Mouse (Mus musculus): ENCODE results near the gene Mapre3. TPM values are rescaled to one million over a fixed set of nuclear protein-coding genes. Genes with fewer than 3 reads are reported as not detected.

Gene Mapre3
- polyA plus RNA-seq, 1 experiment = 58.7 TPM

DNA sequence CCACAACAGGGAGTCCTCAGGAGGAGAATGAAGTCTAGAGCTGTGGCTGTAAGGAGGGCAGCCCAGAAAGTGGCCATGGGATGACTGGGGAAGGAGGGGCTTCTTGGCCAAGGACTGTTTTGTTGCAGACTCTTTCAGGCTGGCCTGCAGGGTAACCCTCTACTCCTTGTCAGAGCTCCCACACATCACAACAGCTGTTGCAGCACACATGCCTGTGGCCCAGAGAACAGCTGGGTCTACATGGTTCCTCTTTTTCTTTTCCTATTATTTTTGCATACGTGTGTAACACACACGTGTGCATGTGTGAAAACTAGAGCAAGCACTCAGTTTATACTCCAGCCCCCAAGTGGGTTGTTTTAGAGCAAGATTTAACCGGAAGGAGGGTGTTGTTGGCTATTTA lies 52.4 kb downstream of the Mapre3 start:
- Histone ChIP-seq H3K4me2 (ENCODE audit: low read depth) (no peak overlapping the region), H3K36me3 (ENCODE audit: control insufficient read depth, insufficient read depth) (peaks cover 5% of the 10 kb centered on the region), H3ac (ENCODE audit: control insufficient read depth, insufficient read length) (no peak overlapping the region), H3K79me2 (ENCODE audit: control insufficient read depth, insufficient read depth) (peaks cover 11% of the 10 kb centered on the region), H3K27me3 (ENCODE audit: control insufficient read depth, insufficient read depth, insufficient read length) (no peaks in the 10 kb centered on the region), H3K4me3 (no peak overlapping the region)
- peak; percentile 78 for TF ChIP-seq TCF12 (IDR thresholded peaks at IDR 0.05; ENCODE audit: insufficient read depth, poor library complexity, severe bottlenecking)
- peak; percentile 57 for TF ChIP-seq TCF3 (IDR thresholded peaks at IDR 0.05; ENCODE audit: insufficient read length, low read depth)
- TF ChIP-seq MAX (IDR thresholded peaks at IDR 0.05; ENCODE audit: low read depth) = no peak
- no peak for TF ChIP-seq E2F4 (IDR thresholded peaks at IDR 0.05; ENCODE audit: insufficient read depth)
- no peak for TF ChIP-seq SRF (IDR thresholded peaks at IDR 0.05; ENCODE audit: control insufficient read depth, insufficient read length, low read depth)
- no peak for TF ChIP-seq USF1 (IDR thresholded peaks at IDR 0.05; ENCODE audit: low read depth)
- peak in 2 of 3 experiments; percentile 86 to 91 for TF ChIP-seq MYOD1 (IDR thresholded peaks at IDR 0.05; ENCODE audit: control insufficient read depth in 1 of 3, insufficient read length in 2 of 3, low read depth in 2 of 3)
- peak; percentile 79 to 93 (median 79) for TF ChIP-seq MYOG (IDR thresholded peaks at IDR 0.05; ENCODE audit: control insufficient read depth in 1 of 3, insufficient read depth in 1 of 3, insufficient read length in 2 of 3, low read depth in 2 of 3)
- TF ChIP-seq REST (IDR thresholded peaks at IDR 0.05; ENCODE audit: insufficient read depth, insufficient read length) = no peak

GRCm38 (mm10) chr5:30867712-30868111 lies 53.3 kb downstream of the Mapre3 start, which contains the start of gene Tmem214:
Tmem214 (plus strand) TSS chr5:30868012.
- no peak for TF ChIP-seq POLR2AphosphoS2 (IDR thresholded peaks at IDR 0.05; ENCODE audit: insufficient read length, low read depth)
- no peak for TF ChIP-seq TCF3 (IDR thresholded peaks at IDR 0.05; ENCODE audit: insufficient read length, low read depth)
- no peak for TF ChIP-seq E2F4 (IDR thresholded peaks at IDR 0.05; ENCODE audit: insufficient read depth)
- no peak for TF ChIP-seq MYOD1 (IDR thresholded peaks at IDR 0.05; ENCODE audit: control insufficient read depth in 1 of 3, insufficient read length in 2 of 3, low read depth in 2 of 3)
- TF ChIP-seq TCF12 (IDR thresholded peaks at IDR 0.05; ENCODE audit: insufficient read depth, poor library complexity, severe bottlenecking) = no peak
- TF ChIP-seq MAX (IDR thresholded peaks at IDR 0.05; ENCODE audit: low read depth) = no peak
- TF ChIP-seq REST (IDR thresholded peaks at IDR 0.05; ENCODE audit: insufficient read depth, insufficient read length) = no peak
- no peak for TF ChIP-seq MYOG (IDR thresholded peaks at IDR 0.05; ENCODE audit: control insufficient read depth in 1 of 3, insufficient read depth in 1 of 3, insufficient read length in 2 of 3, low read depth in 2 of 3)
- TF ChIP-seq POLR2A (IDR thresholded peaks at IDR 0.05; ENCODE audit: insufficient read length, low read depth) = no peak
- no peak for TF ChIP-seq CEBPB (IDR thresholded peaks at IDR 0.05; ENCODE audit: insufficient read depth, poor library complexity, severe bottlenecking)
- Histone ChIP-seq H3K27me3 (ENCODE audit: control insufficient read depth, insufficient read depth, insufficient read length) (no peaks in the 10 kb centered on the region), H3K4me3 (peak within 1 kb of the TSS; percentile 67), H3K36me3 (ENCODE audit: control insufficient read depth, insufficient read depth) (peaks cover 13% of the 10 kb centered on the region), H3ac (ENCODE audit: control insufficient read depth, insufficient read length) (no peak within 1 kb of the TSS), H3K79me2 (ENCODE audit: control insufficient read depth, insufficient read depth) (peaks cover 11% of the 10 kb centered on the region), H3K4me2 (ENCODE audit: low read depth) (peak within 1 kb of the TSS; percentile 89)

DNA sequence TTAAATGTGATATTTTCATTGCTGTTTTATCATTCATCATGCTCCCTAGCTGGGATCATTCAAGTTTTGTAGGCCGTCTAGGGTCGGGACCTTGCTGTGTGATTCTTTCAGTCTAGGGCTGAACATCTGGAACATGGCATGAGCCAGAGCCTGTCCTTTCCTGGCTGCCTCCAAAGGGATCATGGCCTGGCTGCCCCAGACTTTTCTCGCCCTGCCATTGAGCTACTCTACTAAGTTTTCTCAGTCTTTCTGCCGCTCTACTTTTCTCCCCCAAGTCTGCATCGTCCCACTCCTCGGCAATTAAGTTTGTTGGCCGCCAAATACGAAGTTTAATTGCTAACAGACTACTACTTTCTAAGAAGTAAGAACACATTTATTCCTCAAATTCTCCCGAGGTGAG lies 54.5 kb downstream of the Mapre3 start:
- no peak for TF ChIP-seq POLR2AphosphoS2 (IDR thresholded peaks at IDR 0.05; ENCODE audit: insufficient read length, low read depth)
- TF ChIP-seq MAX (IDR thresholded peaks at IDR 0.05; ENCODE audit: low read depth) = no peak
- TF ChIP-seq CEBPB (IDR thresholded peaks at IDR 0.05; ENCODE audit: insufficient read depth, poor library complexity, severe bottlenecking) = no peak
- no peak for TF ChIP-seq SRF (IDR thresholded peaks at IDR 0.05; ENCODE audit: control insufficient read depth, insufficient read length, low read depth)
- H3K4me3 ChIP-seq = peak overlapping the region; percentile 67
- H3K79me2 ChIP-seq (ENCODE audit: control insufficient read depth, insufficient read depth) = peaks cover 11% of the 10 kb centered on the region
- no peaks in the 10 kb centered on the region for H3K27me3 ChIP-seq (ENCODE audit: control insufficient read depth, insufficient read depth, insufficient read length)
- H3K4me2 ChIP-seq (ENCODE audit: low read depth) = peak overlapping the region; percentile 89
- H3K36me3 ChIP-seq (ENCODE audit: control insufficient read depth, insufficient read depth) = peaks cover 13% of the 10 kb centered on the region
- H3ac ChIP-seq (ENCODE audit: control insufficient read depth, insufficient read length) = peak overlapping the region; percentile 53

- TF ChIP-seq MAX (IDR thresholded peaks at IDR 0.05; ENCODE audit: low read depth) = no peak
- TF ChIP-seq MYOG (IDR thresholded peaks at IDR 0.05; ENCODE audit: control insufficient read depth in 1 of 3, insufficient read depth in 1 of 3, insufficient read length in 2 of 3, low read depth in 2 of 3) = peak in 2 of 3 experiments; percentile 42 to 48
- TF ChIP-seq POLR2AphosphoS2 (IDR thresholded peaks at IDR 0.05; ENCODE audit: insufficient read length, low read depth) = peak; percentile 92
- peak in 2 of 3 experiments; percentile 18 to 27 for TF ChIP-seq MYOD1 (IDR thresholded peaks at IDR 0.05; ENCODE audit: control insufficient read depth in 1 of 3, insufficient read length in 2 of 3, low read depth in 2 of 3)
- peak; percentile 29 for TF ChIP-seq E2F4 (IDR thresholded peaks at IDR 0.05; ENCODE audit: insufficient read depth)
- TF ChIP-seq POLR2A (IDR thresholded peaks at IDR 0.05; ENCODE audit: insufficient read length, low read depth) = peak; percentile 95
- TF ChIP-seq TCF3 (IDR thresholded peaks at IDR 0.05; ENCODE audit: insufficient read length, low read depth) = no peak
- TF ChIP-seq TCF12 (IDR thresholded peaks at IDR 0.05; ENCODE audit: insufficient read depth, poor library complexity, severe bottlenecking) = no peak
- no peak for TF ChIP-seq USF1 (IDR thresholded peaks at IDR 0.05; ENCODE audit: low read depth)
- TF ChIP-seq REST (IDR thresholded peaks at IDR 0.05; ENCODE audit: insufficient read depth, insufficient read length) = peak; percentile 13
- peaks cover 11% of the 10 kb centered on the region for H3K79me2 ChIP-seq (ENCODE audit: control insufficient read depth, insufficient read depth)
- peak overlapping the region; percentile 67 for H3K4me3 ChIP-seq
- no peaks in the 10 kb centered on the region for H3K27me3 ChIP-seq (ENCODE audit: control insufficient read depth, insufficient read depth, insufficient read length)
- peak overlapping the region; percentile 89 for H3K4me2 ChIP-seq (ENCODE audit: low read depth)
- H3K36me3 ChIP-seq (ENCODE audit: control insufficient read depth, insufficient read depth) = peaks cover 18% of the 10 kb centered on the region
- peak overlapping the region; percentile 53 for H3ac ChIP-seq (ENCODE audit: control insufficient read depth, insufficient read length)
These were observed 55.1 kb downstream of the Mapre3 start for GRCm38 (mm10) chr5:30869405-30870130.

GRCm38 (mm10) chr5:30870131-30870406 lies 55.6 kb downstream of the Mapre3 start:
- TF ChIP-seq CEBPB (IDR thresholded peaks at IDR 0.05; ENCODE audit: insufficient read depth, poor library complexity, severe bottlenecking) (no peak), POLR2AphosphoS2 (IDR thresholded peaks at IDR 0.05; ENCODE audit: insufficient read length, low read depth) (no peak), SRF (IDR thresholded peaks at IDR 0.05; ENCODE audit: control insufficient read depth, insufficient read length, low read depth) (no peak), E2F4 (IDR thresholded peaks at IDR 0.05; ENCODE audit: insufficient read depth) (no peak), TCF3 (IDR thresholded peaks at IDR 0.05; ENCODE audit: insufficient read length, low read depth) (no peak), USF1 (IDR thresholded peaks at IDR 0.05; ENCODE audit: low read depth) (no peak), REST (IDR thresholded peaks at IDR 0.05; ENCODE audit: insufficient read depth, insufficient read length) (no peak), POLR2A (IDR thresholded peaks at IDR 0.05; ENCODE audit: insufficient read length, low read depth) (no peak), MYOG (IDR thresholded peaks at IDR 0.05; ENCODE audit: control insufficient read depth in 1 of 3, insufficient read depth in 1 of 3, insufficient read length in 2 of 3, low read depth in 2 of 3) (no peak), MAX (IDR thresholded peaks at IDR 0.05; ENCODE audit: low read depth) (no peak), MYOD1 (IDR thresholded peaks at IDR 0.05; ENCODE audit: control insufficient read depth in 1 of 3, insufficient read length in 2 of 3, low read depth in 2 of 3) (no peak), TCF12 (IDR thresholded peaks at IDR 0.05; ENCODE audit: insufficient read depth, poor library complexity, severe bottlenecking) (no peak)
- peaks cover 11% of the 10 kb centered on the region for H3K79me2 ChIP-seq (ENCODE audit: control insufficient read depth, insufficient read depth)
- peak overlapping the region; percentile 89 for H3K4me2 ChIP-seq (ENCODE audit: low read depth)
- H3K4me3 ChIP-seq = peak overlapping the region; percentile 67
- peaks cover 23% of the 10 kb centered on the region for H3K36me3 ChIP-seq (ENCODE audit: control insufficient read depth, insufficient read depth)
- H3K27me3 ChIP-seq (ENCODE audit: control insufficient read depth, insufficient read depth, insufficient read length) = no peaks in the 10 kb centered on the region
- H3ac ChIP-seq (ENCODE audit: control insufficient read depth, insufficient read length) = peak overlapping the region; percentile 53

Data from myocyte (in vitro differentiated cells).